Mouse (Mus musculus) intestine, embryonic 16.5 days (tissue): ENCODE results near the gene Fars2. TPM values are rescaled to one million over a fixed set of nuclear protein-coding genes. Genes with fewer than 3 reads are reported as not detected.

Source experiments
- ATAC-seq: fragments of 200-750 bp; cut with Nextera tagmentation; 2 replicates; pipeline ENCODE4 v1.8.0; 2017; ENCODE audit warnings: moderate TSS enrichment, moderate library complexity
- H3K27ac ChIP-seq: fragments of 300-500 bp; sonication (generic); 2 replicates; pipeline ENCODE4 v1.5.1; 2014; ENCODE audit warnings: mild to moderate bottlenecking, low read length
- H3K27me3 ChIP-seq: fragments of 300-500 bp; sonication (generic); replicated peaks from 2 replicates; pipeline ENCODE4 v1.6.1; 2014; ENCODE audit warnings: low read length, control low read depth, mixed read lengths; ENCODE audit not compliant: control insufficient read depth, insufficient read depth
- H3K36me3 ChIP-seq: fragments of 300-500 bp; sonication (generic); 2 replicates; pipeline ENCODE4 v1.6.1; 2014; ENCODE audit warnings: low read length, control low read depth; ENCODE audit not compliant: control insufficient read depth, insufficient read depth
- H3K4me1 ChIP-seq: fragments of 300-500 bp; sonication (generic); 2 replicates; pipeline ENCODE4 v1.6.1; 2014; ENCODE audit warnings: low read length, control low read depth, mixed read lengths; ENCODE audit not compliant: control insufficient read depth, insufficient read depth
- H3K4me2 ChIP-seq: fragments of 300-500 bp; sonication (generic); 2 replicates; pipeline ENCODE4 v1.6.1; 2014; ENCODE audit warnings: low read depth, low read length, control low read depth
- H3K4me3 ChIP-seq: fragments of 300-500 bp; sonication (generic); 2 replicates; pipeline ENCODE4 v1.5.1; 2014; ENCODE audit warnings: mild to moderate bottlenecking, low read length
- H3K9ac ChIP-seq: fragments of 300-500 bp; sonication (generic); 2 replicates; pipeline ENCODE4 v1.6.1; 2014; ENCODE audit warnings: low read depth, low read length
- H3K9me3 ChIP-seq: fragments of 300-500 bp; sonication (generic); 2 replicates; pipeline ENCODE4 v1.6.1; 2016; ENCODE audit warnings: low read length, control low read depth; ENCODE audit not compliant: control insufficient read depth
- WGBS: fragments of 180-500 bp; shearing (Covaris S2); extraction: QIAGEN DNeasy Blood & Tissue Kit; methylation state at CpG from one replicate; pipeline ENCODE4 v1.1.7; 2014; 5-methylcytosine and 5-hydroxymethylcytosine counted together
- polyA plus RNA-seq: library from polyadenylated mRNA; unstranded; fragments of >200 nt; fragmentation: Nextera tagmentation; extraction: Ambion mirVana; gene quantifications from 2 replicates; pipeline ENCODE4 v1.2.1, GENCODE M21; 2015

The Fars2 gene
- polyA plus RNA-seq, 1 experiment from 2014 or later = 48.2 TPM

GRCm38 (mm10) chr13:36105591-36105990 lies 11.6 kb upstream of the Fars2 start:
- no peak overlapping the region for H3K4me2 ChIP-seq
- 59% methylated on average over 6 of the region's 6 CpGs for WGBS
- no peak overlapping the region for H3K4me3 ChIP-seq
- ATAC-seq = no peak
- H3K36me3 ChIP-seq = no peaks in the 10 kb centered on the region
- H3K9ac ChIP-seq = no peak overlapping the region
- H3K27ac ChIP-seq = no peak overlapping the region
- H3K4me1 ChIP-seq = no peaks in the 10 kb centered on the region
- H3K27me3 ChIP-seq = no peaks in the 10 kb centered on the region
- H3K9me3 ChIP-seq = no peaks in the 10 kb centered on the region

GRCm38 (mm10) chr13:36108528-36108927 lies 8.7 kb upstream of the Fars2 start:
- no peaks in the 10 kb centered on the region for H3K27me3 ChIP-seq
- H3K9ac ChIP-seq = no peak overlapping the region
- H3K4me1 ChIP-seq = no peaks in the 10 kb centered on the region
- no peak for ATAC-seq
- no peaks in the 10 kb centered on the region for H3K36me3 ChIP-seq
- H3K4me2 ChIP-seq = no peak overlapping the region
- H3K9me3 ChIP-seq = no peaks in the 10 kb centered on the region
- 91% methylated on average over 4 of the region's 4 CpGs for WGBS
- no peak overlapping the region for H3K27ac ChIP-seq
- no peak overlapping the region for H3K4me3 ChIP-seq

GRCm38 (mm10) chr13:36111331-36111730 lies 5.9 kb upstream of the Fars2 start:
- no peak overlapping the region for H3K4me3 ChIP-seq
- H3K27ac ChIP-seq = no peak overlapping the region
- H3K9me3 ChIP-seq = no peaks in the 10 kb centered on the region
- no peak overlapping the region for H3K9ac ChIP-seq
- no peak overlapping the region for H3K4me2 ChIP-seq
- H3K4me1 ChIP-seq = no peaks in the 10 kb centered on the region
- no peak for ATAC-seq
- 88% methylated on average over 2 of the region's 2 CpGs for WGBS
- no peaks in the 10 kb centered on the region for H3K27me3 ChIP-seq
- no peaks in the 10 kb centered on the region for H3K36me3 ChIP-seq

GRCm38 (mm10) chr13:36113181-36113580 lies 4.0 kb upstream of the Fars2 start:
- H3K4me2 ChIP-seq = no peak overlapping the region
- no peak overlapping the region for H3K27ac ChIP-seq
- no peaks in the 10 kb centered on the region for H3K27me3 ChIP-seq
- 86% methylated on average over 5 of the region's 5 CpGs for WGBS
- ATAC-seq = no peak
- no peak overlapping the region for H3K9ac ChIP-seq
- H3K4me1 ChIP-seq = no peaks in the 10 kb centered on the region
- no peak overlapping the region for H3K4me3 ChIP-seq
- no peaks in the 10 kb centered on the region for H3K36me3 ChIP-seq
- no peaks in the 10 kb centered on the region for H3K9me3 ChIP-seq

- peak; percentile 32 for ATAC-seq
These were observed 581 bp upstream of the Fars2 start for GRCm38 (mm10) chr13:36116520-36117142.

GRCm38 (mm10) chr13:36119684-36120083 lies 2.5 kb downstream of the Fars2 start:
- H3K4me2 ChIP-seq = no peak overlapping the region
- no peak overlapping the region for H3K9ac ChIP-seq
- H3K4me1 ChIP-seq = no peaks in the 10 kb centered on the region
- no peak overlapping the region for H3K4me3 ChIP-seq
- no peaks in the 10 kb centered on the region for H3K36me3 ChIP-seq
- no peak for ATAC-seq
- H3K9me3 ChIP-seq = no peaks in the 10 kb centered on the region
- H3K27me3 ChIP-seq = no peaks in the 10 kb centered on the region
- WGBS = 80% methylated on average over 4 of the region's 4 CpGs
- no peak overlapping the region for H3K27ac ChIP-seq

More at GRCm38 (mm10) chr13:36116520-36117142, 581 bp upstream of the Fars2 start:
- Histone ChIP-seq H3K4me1 (no peaks in the 10 kb centered on the region), H3K4me3 (peak overlapping the region; percentile 68), H3K9me3 (no peaks in the 10 kb centered on the region), H3K27me3 (no peaks in the 10 kb centered on the region), H3K27ac (peak overlapping the region; percentile 97), H3K36me3 (no peaks in the 10 kb centered on the region), H3K4me2 (peak overlapping the region; percentile 89), H3K9ac (peak overlapping the region; percentile 70)
- WGBS = 6% methylated on average over 21 of the region's 21 CpGs

GRCm38 (mm10) chr13:36120606-36121005 lies 3.4 kb downstream of the Fars2 start:
- no peaks in the 10 kb centered on the region for H3K36me3 ChIP-seq
- H3K27me3 ChIP-seq = no peaks in the 10 kb centered on the region

GRCm38 (mm10) chr13:36129360-36130054 lies 12.3 kb downstream of the Fars2 start:
- 89% methylated on average over 2 of the region's 2 CpGs for WGBS
- no peaks in the 10 kb centered on the region for H3K27me3 ChIP-seq
- H3K4me3 ChIP-seq = no peak overlapping the region
- 0 out of 2 replicates have a peak, but pooled peaks cover 3% of the 10 kb centered on the region for H3K4me1 ChIP-seq
- H3K9me3 ChIP-seq = no peaks in the 10 kb centered on the region
- no peak overlapping the region for H3K4me2 ChIP-seq
- no peak overlapping the region for H3K9ac ChIP-seq
- H3K27ac ChIP-seq = no peak overlapping the region
- no peak for ATAC-seq
- no peaks in the 10 kb centered on the region for H3K36me3 ChIP-seq

More at GRCm38 (mm10) chr13:36120606-36121005, 3.4 kb downstream of the Fars2 start:
- Histone ChIP-seq H3K9me3 (no peaks in the 10 kb centered on the region), H3K4me2 (no peak overlapping the region), H3K27ac (no peak overlapping the region), H3K4me3 (no peak overlapping the region), H3K9ac (no peak overlapping the region), H3K4me1 (no peaks in the 10 kb centered on the region)
- ATAC-seq = no peak

GRCm38 (mm10) chr13:36131401-36131800 lies 14.2 kb downstream of the Fars2 start:
- Histone ChIP-seq H3K36me3 (no peaks in the 10 kb centered on the region), H3K9me3 (no peaks in the 10 kb centered on the region), H3K27me3 (no peaks in the 10 kb centered on the region), H3K27ac (no peak overlapping the region), H3K4me3 (no peak overlapping the region), H3K9ac (no peak overlapping the region), H3K4me2 (no peak overlapping the region), H3K4me1 (0 out of 2 replicates have a peak, but pooled peaks cover 3% of the 10 kb centered on the region)
- WGBS = 94% methylated on average over 5 of the region's 5 CpGs
- ATAC-seq = no peak
